Mouse (Mus musculus) small intestine, adult 2 months (tissue): ENCODE results near the gene Cd28.

Experiments used
- CTCF ChIP-seq: fragments of 200-500 bp; IDR thresholded peaks from 2 replicates; pipeline ENCODE4 v1.5.1; 2012; ENCODE audit warnings: low read depth, mild to moderate bottlenecking, control low read depth, inconsistent platforms, low read length, moderate library complexity, mixed read lengths; ENCODE audit not compliant: insufficient replicate concordance, insufficient read length; ENCODE audit errors: extremely low read depth
- POLR2A ChIP-seq: fragments of 200-500 bp; IDR thresholded peaks from 2 replicates; pipeline ENCODE4 v1.6.1; 2012; ENCODE audit warnings: low read depth, mild to moderate bottlenecking, control low read depth, inconsistent platforms, low read length, moderate library complexity

- TF ChIP-seq POLR2A = no peak
- no peak for TF ChIP-seq CTCF
Measured at GRCm38 (mm10) chr1:60670172-60670571, 46.4 kb upstream of the Cd28 start.
